Mouse (Mus musculus) layer of hippocampus, adult 9-10 months (tissue): Measurements from ENCODE around the gene Vsig8.

ENCODE experiments used
- DNase-seq: peaks from one replicate; pipeline ENCODE4 v3.0.0; 2022; ENCODE audit warnings: low spot score

Gene Vsig8

GRCm38 (mm10) chr1:172555638-172556037, at the start of gene Vsig8:
Gene Vsig8 (plus strand): TSS chr1:172555938.
- no peak for DNase-seq

- no peak for DNase-seq
Observed at GRCm38 (mm10) chr1:172507001-172507400, 48.7 kb upstream of the Vsig8 start.

- DNase-seq, result no peak
Observed at GRCm38 (mm10) chr1:172507701-172508100, 48.0 kb upstream of the Vsig8 start.

DNA sequence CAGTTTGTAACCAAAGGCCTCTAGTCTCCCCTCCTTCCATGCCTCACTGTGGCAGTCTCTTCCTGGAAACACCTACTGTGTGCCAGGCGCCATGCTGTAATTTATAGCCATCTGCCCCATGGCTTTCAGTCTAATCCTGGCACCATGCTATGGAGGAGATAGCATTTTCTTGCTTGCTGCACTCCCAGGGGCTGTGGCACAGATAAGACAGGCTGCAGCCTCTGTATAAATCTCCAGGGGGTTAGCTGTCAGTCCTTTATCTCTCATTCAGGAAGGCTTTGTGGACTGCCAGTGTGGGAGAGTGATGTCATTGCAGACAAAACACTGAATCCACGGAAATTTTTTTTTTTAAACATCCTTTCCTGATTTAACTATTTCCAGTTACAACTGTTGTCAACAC, 47.6 kb upstream of the Vsig8 start:
- no peak for DNase-seq

DNA sequence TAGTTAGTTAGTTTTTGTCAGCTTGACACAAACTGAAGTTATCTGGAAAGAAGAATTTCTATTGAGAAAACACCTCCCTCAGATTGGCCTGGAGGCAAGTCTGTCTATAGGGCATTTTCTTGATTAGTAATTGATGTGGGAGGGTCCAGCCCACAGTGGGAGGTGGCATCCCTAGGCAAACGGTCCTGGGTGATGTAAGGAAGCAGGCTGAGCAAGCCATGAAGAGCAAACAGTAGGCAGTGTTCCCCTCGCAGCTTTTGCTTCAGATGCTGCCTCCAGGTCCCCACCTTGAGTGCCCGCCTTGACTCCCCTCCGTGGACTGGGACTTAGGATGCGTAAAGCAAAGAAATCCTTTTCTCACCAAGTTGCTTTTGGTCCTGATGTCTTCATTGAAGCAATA, 46.5 kb upstream of the Vsig8 start:
- DNase-seq, result no peak

DNA sequence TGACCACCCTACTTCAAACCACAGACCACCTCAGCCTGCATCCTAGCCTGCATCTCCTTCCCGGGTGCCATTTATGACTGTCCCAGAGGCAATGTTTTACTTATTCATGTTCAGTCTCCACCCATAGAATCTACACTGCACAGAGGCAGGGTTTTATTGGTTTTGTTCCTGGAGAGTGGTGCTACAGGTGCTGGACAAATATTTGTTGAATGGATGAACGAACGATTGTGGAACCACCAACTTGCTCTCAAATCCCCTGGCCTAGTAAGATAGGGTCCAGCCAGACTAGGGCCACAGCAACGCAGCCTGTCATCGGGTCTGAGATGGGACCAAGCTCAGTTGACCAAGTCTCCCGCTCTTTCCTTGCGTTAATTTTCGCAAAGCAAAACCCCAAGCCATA, 45.8 kb upstream of the Vsig8 start:
- DNase-seq, result no peak

DNA sequence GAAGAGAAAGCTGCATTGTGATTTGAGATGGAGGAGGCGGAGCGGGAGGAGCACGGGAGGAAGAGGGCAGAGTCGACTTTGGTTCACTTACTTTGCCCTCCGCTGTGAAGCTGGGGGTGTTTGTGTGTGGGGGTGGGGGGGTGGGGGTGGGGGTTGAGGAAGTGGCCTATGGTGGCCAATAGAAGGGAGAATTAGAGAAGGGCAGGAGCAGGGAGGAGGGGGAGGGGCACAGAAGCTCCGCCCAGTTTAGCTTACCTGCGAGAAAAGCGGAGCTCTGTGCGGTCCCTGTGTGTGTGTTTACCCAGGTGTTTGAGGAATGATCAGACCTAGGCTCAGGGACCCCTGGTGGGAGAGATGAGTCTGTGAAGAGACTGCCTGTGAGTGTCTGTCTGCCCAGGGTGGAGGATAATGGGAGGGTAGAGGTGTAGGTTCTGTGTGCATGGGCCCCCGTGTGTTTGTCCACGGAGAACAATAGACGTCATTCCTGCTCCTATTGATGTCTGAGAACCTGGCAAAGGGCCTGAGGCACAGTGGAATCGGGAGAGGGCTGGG, 45.2 kb upstream of the Vsig8 start:
- no peak for DNase-seq

- no peak for DNase-seq
Observed at GRCm38 (mm10) chr1:172512962-172513361, 42.8 kb upstream of the Vsig8 start.

- DNase-seq, result no peak
Observed at GRCm38 (mm10) chr1:172513525-172514212, 42.1 kb upstream of the Vsig8 start.

DNA sequence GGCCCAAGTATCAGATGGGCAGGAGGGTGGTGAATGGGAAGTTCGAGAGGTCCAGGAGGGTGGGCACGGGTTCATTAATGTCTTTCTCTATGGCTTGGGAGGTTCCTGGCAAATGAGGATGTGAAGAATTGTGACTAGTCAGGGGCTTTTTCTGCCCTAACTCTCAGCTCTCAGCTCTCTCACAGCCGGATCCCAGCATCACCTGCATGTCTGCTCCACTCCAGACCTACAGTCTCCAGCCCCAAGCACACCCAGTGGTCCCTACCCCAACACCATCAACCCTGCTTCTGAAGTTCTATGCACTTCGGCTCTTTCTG, 41.6 kb upstream of the Vsig8 start:
- DNase-seq, result no peak

DNA sequence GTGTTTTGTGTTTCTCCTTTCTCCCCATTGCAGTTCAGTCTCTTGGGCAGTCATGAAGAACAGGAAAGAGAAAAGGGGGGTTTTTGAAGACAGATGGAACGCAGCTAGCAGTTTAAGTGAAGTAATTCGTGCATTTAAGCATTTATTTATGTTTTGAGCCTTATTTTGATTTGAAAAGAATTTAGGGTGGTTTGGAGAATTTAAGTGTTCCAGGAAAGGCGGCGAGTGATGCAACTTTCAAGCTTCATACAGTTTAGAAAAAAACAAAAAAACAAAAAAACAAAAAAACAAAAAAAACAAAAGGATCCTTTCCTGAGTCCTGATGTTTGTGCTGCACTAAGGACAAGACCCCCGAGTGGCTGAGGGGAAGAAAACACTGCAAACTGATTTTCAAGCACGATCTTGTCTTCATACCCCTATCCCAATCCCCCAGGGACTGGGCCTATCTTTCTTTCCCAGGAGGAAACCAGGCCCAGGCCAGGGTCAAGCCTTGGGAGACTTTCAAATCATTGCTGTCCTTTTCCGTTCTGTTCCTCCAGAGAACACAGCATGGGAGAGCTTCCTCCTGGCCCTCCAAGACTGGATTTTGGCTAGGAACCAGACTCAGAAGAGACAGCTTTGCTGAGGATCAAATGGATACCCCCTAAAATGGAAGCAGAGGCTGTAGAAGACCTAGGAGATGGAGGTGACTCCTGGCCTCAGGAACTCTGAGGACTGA, 41.0 kb upstream of the Vsig8 start:
- no peak for DNase-seq

DNA sequence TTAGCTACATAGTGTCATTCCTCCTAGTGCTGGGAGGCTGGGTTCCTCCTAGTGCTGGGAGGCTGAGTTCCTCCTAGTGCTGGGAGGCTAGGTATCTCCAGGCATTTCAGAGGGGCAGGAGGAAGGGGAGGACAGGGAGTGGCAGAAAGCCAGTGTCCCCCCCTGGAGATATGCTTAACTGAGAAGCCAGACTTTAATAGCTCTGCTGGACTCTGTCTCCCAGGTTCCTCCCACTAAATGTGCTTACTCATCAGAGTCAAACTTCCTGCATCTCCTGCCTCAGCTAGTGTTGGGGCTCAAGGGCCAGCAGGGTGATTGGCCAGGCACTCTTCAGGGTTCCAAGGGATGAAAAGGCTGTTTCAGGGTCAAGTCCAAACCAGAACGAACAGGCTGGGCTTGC, 40.3 kb upstream of the Vsig8 start:
- no peak for DNase-seq

DNA sequence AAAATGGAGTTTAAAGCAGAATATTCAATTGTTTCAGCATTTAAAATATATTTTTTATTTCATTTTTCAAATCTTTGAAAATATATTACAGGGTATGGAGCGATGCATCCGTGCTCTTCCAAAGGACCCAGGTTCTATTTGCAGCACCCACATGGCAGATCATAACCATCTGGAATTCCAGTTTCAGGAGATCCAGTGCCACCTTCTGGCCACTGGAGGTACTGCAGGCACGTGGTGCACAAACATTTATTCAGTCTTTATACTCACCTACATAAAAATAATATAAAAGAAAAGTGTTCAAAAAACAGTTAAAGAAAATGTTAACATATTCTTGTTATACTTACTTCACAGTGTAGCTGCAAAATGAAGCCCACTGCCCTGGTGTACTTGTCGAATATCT, 37.7 kb upstream of the Vsig8 start:
- no peak for DNase-seq

GRCm38 (mm10) chr1:172519644-172520043, 36.1 kb upstream of the Vsig8 start:
- no peak for DNase-seq

- no peak for DNase-seq
Observed at GRCm38 (mm10) chr1:172520576-172521440, 34.9 kb upstream of the Vsig8 start, which contains the start of gene Cfap45. Gene Cfap45 (plus strand): TSS chr1:172520801.

DNA sequence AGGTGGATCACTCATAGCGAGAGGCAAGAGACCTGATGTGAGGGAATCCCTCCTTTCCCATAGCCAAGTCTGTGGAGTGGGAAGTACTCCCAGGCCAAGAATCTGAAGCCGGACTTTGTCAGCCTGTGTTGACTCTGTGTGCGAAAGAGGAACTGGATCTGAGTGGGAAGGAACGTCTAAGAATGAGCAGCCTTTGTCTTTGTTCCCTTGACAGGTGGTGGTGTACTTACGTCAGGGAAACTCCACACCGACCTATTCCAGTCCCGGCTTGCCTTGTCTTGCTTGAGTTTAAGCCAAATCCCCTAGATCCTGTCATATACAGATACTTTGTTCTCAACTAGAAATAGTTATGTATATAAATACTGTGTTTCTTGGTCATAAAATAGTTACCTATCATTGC, 33.2 kb upstream of the Vsig8 start:
- no peak for DNase-seq

DNA sequence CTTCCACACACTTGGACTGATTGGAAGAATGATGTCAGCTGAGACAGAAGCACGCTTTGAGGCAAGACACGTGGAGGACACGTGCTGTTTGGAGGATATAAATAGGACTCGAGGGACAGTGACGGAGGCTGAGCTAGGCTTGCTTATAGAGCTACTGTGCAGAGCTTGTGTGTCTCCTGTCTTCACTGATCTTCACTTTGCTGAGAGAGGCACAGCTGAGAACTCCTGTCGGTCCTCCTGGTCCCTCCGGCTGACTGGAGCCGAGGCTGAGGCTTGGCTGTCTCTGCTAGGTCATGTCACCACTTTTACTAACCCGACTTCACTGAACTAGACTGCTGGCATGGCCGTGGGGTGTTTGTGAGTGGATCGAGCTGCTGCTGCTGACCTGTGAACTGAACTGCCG, 32.0 kb upstream of the Vsig8 start:
- no peak for DNase-seq

GRCm38 (mm10) chr1:172525027-172525764, 30.5 kb upstream of the Vsig8 start:
- DNase-seq, result no peak

DNA sequence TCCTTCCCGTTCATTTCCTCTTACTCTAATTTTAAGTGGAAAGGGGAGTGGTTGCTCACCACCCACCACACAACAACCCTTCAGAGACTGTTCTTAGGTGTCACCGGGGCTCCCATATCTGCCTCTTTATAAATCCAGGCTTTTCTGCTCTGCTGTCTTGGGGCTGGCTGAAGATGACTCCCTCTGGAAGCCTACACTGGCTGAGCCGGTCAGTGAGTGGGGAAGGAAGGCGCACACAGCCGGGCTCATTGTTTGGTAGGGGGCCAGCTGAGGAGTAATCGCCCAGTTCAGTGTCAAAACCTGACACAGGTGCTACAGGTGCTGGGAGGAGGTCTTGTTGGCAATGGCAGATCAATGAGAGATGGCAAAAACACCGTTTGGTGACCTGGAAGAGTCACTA, 29.8 kb upstream of the Vsig8 start:
- DNase-seq, result no peak

DNA sequence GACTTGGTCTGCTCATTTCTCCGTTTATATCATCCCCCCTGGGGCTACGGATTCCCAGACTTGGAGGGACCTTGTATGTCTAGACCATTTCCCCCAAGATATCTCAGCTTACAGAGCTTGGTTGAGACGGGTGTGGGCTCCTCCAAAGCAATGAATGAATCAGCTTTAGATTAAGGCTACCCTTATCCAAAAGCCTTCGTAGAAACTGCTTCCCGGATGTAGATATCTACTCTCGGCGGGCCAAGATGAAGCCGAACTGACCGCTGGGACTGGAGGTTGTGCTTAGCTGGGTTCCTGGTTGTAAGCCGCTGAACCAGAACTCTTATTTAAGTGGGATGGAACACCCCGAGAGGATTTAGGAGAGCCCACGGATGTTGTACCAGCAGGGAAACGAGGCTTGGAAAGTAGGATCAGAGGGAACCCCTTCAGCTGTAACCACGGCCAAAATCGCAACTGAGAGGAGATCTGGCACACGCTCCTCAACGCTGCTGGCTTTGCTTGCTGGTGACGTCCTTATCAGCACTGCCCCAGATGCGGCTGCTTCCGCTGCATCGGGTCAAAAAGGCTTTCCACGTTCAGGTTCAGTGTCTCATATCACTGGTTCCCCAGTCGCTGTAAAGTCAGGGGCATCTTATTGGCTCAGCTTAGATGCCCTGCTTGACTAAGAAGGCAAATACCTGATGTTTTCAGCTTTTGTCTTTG, 29.2 kb upstream of the Vsig8 start:
- no peak for DNase-seq

- DNase-seq, result no peak
Observed at GRCm38 (mm10) chr1:172527431-172527830, 28.3 kb upstream of the Vsig8 start.
